Mouse (Mus musculus) large intestine, adult 2 months (tissue): ENCODE data around the gene Alox12. TPM values are rescaled to one million over a fixed set of nuclear protein-coding genes. Genes with fewer than 3 reads are reported as not detected.

Experiments
- DNase-seq: peaks from one replicate; pipeline ENCODE4 v3.0.0-alpha.2; 2012; ENCODE audit warnings: low read depth, low spot score
- WGBS: fragments of 180-500 bp; shearing (Covaris S2); methylation state at CpG from one replicate; pipeline ENCODE4 v1.1.7; 2018; 5-methylcytosine and 5-hydroxymethylcytosine counted together
- polyA plus RNA-seq: library from polyadenylated mRNA; depleted of rRNA; stranded (reverse); fragments of >200 nt; gene quantifications from 2 replicates; pipeline ENCODE4 v1.2.3, GENCODE M21; 2012

Gene Alox12
- polyA plus RNA-seq, 1 experiment = 1.1 TPM

DNA sequence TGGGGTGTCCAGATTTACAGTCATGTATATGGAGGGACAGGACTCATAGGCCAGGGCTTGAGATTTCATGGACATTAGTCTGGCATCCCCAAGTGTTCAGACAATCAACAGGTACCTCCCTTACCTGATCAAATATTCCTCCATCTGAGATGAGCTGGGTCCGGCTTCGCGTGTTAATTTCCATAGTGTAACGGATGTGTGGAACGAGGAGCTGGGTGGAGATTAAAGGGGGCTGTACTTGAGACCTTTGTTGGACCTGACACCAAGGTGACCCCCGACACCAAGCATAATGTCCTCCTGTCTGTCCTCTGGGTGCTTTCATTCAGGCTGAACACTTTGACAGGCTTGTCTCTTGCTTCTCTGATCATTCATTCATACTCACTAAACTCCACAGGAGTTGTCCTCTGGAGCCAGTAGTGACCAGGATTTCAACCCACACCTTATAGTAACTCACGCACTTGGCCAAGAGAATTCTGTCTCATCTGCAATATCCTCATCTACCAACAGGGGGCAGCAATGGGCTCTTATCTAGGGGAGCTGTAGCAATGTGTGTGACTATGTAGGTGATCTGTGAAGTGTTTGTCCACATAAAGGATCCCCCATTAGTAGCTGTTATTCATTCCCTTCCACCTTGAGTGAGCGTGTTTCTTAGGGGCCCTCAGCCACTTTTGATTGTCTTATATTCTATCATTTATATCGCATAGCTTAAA lies 7.9 kb downstream of the Alox12 start:
- no peak for DNase-seq
- 45% methylated on average over 9 of the region's 9 CpGs for WGBS

DNA sequence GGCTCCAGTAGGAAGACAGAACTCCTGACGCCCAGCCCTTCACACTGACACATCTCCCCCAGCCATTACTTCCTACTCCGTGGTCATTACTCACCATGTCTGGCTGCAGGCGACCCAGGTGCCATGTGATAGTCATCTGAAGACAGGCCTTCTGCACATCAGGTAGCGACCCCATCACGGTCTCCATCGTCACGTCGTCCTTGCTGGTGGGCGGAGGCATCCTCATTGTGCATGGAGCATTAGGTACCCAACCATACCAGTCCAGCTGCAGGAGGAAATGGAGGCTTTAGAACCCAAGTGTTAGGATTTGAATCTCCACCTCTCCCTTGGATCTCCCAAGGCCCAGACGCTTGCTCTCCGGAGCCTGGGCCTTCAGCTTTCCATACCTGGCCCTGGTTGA lies 12.6 kb downstream of the Alox12 start:
- no peak for DNase-seq
- 71% methylated on average over 11 of the region's 11 CpGs for WGBS

DNA sequence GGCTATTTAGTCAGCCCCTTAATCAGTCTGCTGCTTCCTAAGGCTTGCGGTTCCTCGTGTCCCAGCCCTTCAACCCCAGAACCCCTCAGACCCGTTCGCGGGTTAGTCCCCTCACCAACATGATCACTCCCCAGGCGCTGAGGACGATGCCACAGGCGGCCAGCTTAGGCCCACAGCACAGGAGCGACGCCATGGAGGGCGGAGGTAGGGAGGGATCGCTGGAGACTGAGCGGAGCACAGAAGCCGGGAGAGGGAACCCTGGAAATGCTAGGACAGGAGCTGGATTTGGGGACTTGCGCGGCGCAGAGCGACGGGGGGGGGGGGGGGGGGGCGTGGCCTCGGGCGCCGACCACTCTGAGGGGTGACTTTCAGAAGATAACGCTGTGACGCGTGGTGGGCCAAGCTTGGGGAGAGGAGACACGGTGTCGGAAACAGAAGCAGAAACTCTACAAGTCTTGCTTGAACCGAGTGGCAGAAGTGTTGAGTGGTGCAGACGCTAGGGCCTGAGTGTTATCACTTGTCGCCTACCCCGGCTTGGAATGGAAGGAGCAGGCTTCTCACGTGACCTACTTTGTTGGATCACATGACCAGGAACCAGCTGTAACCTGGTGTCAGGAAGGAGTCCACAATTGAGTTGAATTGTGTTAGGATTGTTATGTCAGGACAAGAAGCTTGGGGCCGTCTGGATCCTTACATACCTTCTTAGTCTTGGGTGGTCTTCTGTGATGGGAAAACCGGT lies 15.4 kb downstream of the Alox12 start, which contains the start of the genes Gm21988 and Rnasek:
Gene Gm21988, minus strand, starts transcription at position 290 of the 739 bp plus-strand sequence.
Gene Rnasek, minus strand, starts transcription at position 302 of the 739 bp plus-strand sequence.
- no peak for DNase-seq
- WGBS = under 1% methylated on average over 32 of the region's 35 CpGs

DNA sequence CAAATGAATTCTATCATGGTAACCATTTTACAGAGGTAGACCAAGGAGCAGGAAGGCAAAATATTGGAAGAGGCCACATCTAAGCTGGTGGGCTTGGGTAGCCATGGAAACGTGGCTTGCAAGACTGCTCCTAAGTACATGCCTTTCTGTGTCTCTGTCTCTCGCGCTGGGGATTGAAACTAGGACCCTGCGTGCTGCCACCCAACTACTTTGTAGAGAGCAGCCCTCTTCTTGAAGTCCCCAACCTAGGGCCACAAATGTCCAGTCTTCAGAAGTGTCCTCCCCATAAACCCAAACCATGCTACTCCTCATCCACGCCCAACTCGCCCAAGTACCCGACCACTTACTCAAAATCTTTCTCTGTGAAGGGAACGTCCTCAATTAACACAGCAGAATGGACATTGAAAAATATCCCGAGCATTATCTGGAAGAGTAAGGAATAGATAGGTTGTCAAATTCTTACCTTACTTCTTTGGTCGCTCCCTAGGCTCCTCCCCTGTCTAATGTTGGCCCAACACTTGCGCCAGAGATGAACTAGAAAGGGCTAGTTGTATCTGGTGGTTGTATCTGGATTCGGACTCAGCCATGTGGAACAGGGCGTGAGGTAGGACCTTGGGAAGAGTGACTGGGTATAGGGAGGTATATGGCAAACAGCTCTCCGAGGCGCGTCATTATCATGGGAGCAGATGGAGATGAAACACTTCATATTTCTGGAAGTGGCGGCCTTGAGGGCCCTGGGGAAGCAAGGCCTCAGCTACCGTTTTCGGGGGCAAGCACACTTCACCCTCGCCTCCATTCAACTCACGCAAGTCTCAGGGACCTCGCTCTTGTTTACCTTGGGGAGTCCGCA lies 16.3 kb downstream of the Alox12 start:
- no peak for DNase-seq
- WGBS = 3% methylated on average over 23 of the region's 23 CpGs

DNA sequence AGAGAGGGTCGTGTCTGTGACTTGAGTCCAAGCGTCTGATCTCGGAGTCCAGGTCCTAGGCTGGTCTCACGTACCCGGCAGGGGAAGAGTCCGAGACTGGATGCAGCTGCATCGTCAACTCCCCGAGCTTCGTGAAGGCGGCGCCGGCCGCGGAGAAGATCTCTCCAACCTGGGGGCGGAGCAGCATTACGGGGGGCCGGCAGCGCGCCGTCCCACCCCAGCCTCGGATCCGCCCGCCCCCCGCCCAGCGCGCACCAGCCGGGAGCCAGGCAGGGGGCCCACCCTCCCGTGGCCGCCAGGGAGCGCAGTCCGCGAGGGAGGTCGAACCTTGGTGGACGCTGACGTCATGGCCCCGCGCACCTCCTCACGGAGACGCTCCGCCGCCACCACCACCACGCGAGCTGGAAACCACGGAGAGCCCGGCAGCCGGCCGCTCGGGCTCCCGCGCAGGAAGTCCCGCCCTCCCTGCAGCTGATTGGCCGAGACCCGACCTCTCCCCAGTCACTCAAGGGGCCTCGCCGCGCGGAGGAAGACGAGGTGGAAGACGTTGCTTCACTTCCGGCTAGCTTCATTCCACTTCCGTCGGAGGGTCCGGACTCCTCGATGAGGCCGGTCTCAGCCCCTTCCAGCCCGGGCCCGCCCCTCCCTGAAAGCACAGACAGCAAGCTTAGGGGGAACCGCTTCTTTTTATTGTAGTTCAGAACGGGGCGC lies 17.5 kb downstream of the Alox12 start, which contains the start of gene 0610010K14Rik:
Gene 0610010K14Rik, minus strand, starts transcription at position 458 of the 711 bp plus-strand sequence.
- DNase-seq = peak; percentile 90
- WGBS = under 1% methylated on average over 68 of the region's 70 CpGs

DNA sequence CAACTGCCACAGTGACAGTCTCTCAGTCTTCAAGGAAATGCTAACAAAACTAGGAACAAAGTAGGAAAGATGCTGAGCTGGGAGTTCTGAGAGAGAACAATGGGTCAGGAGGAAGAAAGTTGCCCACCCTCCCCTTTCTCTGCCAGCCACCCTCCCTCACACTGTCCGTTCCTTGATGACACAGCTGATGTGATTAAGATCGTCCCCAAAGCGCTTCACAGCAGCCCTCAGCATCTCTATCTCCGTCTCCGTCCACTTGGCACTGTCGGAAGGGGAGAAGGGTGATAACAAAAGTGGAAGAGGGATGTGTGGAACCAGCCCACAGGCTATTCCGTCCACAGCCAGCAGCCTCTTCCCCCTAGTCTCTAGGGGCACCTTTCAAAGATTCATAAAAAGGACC lies 18.4 kb downstream of the Alox12 start:
- WGBS = 63% methylated on average over 7 of the region's 7 CpGs
- no peak for DNase-seq

DNA sequence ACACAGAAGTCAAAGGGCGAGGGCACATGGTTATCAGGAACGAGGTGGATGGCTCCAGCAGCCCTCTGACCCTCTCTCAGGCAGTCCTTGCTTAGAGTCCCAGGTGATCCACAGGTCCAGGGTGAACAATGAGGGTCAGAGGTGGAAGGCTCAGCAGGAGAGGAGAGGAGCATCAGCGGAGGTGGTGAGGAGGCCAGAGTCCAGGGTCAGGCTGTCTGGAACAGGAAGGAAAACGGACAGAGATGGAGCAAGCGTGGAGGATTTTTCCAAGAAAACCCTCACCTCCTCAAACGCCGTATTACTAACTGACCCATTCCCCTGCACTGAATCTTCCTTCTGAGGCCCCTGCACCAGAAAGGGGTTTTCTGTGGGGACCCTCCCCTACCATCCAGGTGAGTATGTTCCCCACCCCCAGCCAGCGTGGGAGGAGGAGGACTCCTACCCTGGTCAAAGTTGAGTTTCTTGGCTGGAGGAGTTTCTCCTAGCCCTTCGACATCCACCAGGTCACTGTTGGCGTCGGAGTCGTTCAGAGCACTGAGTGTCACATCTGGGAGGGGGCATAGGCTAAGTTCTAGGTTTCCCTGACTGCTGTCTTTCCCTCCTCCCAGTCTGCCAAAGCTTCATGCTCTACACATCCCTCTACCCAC lies 19.8 kb downstream of the Alox12 start:
- DNase-seq = no peak
- WGBS = 92% methylated on average over 12 of the region's 12 CpGs

DNA sequence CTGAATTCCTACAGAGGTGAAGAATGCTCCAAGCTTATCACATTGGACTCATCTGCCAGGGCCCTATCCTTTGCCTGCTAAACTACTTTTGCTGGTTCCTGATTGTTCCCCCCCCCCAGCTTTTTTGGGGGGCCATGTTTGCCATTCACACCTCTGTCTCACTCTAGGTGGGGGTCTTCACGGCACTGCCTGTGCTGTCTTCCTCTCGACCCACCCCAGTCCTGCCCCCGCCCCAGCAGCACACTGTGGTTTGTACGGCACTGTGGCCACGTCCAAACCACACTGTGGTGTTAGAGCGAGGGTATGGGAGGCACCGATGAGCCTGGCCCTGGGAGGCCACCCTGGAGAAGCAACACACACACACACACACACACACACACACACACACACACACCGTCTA lies 20.7 kb downstream of the Alox12 start:
- 74% methylated on average over 8 of the region's 8 CpGs for WGBS
- no peak for DNase-seq

DNA sequence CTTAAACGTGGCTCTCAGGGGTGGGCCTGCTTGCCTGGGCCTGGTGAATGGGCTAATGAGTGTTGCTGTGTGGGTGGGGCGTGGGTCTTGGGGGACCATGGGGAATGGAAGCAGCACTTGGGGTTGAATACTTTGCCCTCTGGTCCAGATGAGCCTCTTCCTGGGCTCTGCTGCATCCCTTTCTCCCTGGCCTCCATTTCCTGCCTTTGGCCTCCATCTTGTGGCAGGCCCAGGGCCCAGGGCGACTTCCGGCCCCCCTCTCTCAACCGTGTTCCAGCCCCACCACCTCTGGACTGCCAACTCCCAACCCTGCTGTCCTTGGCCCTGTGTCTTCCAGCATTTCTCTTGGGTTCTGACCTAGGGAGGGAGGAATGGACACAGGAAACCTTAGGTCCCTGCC lies 21.1 kb downstream of the Alox12 start:
- WGBS = 61% methylated on average over 5 of the region's 5 CpGs
- DNase-seq = no peak

DNA sequence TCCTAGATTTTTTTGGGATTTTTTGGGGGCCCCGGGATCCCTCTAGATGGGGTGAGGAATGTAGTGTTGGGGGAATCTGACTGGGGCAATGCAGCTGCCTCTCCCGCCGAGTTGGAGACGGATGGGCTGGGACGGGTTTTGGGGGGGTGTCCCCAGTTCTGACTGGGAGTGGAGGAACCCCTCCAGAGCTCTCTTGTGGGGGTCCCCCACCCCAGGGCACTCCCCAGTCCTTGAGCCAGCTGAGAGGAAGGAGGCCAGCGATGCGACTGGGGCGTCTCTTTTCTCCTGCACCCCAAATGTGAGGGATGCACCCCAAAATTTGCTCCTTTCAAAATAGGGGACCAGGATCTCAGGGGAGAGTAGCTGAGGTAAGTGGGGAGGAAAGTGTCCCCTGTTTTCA lies 22.1 kb downstream of the Alox12 start:
- DNase-seq = no peak
- 40% methylated on average over 8 of the region's 8 CpGs for WGBS

DNA sequence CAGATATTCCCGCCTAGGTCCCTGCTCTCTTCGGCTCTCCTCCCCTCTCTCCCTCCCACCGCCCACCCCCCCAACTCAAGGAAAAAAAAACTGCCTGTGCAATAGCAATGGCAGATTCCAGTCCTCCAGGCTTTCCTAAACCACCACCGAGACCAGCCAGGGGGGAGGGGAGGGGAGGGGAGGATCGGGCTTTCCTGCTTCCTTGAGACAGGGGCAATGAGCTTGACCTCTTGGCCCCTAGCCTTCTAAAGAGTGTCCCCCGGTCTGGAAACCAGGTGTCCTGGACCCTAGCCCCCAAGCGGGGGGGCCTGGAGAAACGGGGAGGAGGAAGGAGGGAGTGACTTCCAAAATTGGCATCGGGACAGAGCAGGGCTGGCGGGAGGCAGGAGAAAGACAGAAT lies 22.6 kb downstream of the Alox12 start:
- no peak for DNase-seq
- 24% methylated on average over 10 of the region's 10 CpGs for WGBS

DNA sequence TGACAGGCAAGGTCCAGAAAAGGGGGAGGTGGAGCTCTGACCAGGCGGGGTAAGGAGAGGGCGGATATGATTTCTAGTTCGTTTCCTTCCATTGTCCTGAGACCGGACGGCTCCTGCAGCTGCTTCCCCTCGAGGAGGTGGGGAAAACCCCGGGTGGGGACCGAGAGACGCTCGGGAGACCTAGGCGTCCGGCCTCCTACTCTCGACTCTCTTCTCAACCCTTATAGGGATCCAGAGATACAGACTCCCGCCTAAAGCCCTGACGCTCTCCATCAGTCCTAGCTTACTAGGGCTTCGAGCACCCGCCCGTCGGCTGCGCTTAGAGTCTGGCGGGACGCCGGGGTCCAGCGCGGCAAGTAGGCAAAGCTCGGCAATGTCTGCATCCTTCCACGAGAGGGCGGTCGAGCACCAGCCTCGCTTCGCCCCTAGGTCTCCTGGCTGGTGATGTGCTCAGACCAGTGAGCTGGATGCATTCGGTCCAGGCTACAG lies 24.9 kb downstream of the Alox12 start:
- under 1% methylated on average over 32 of the region's 32 CpGs for WGBS
- no peak for DNase-seq

DNA sequence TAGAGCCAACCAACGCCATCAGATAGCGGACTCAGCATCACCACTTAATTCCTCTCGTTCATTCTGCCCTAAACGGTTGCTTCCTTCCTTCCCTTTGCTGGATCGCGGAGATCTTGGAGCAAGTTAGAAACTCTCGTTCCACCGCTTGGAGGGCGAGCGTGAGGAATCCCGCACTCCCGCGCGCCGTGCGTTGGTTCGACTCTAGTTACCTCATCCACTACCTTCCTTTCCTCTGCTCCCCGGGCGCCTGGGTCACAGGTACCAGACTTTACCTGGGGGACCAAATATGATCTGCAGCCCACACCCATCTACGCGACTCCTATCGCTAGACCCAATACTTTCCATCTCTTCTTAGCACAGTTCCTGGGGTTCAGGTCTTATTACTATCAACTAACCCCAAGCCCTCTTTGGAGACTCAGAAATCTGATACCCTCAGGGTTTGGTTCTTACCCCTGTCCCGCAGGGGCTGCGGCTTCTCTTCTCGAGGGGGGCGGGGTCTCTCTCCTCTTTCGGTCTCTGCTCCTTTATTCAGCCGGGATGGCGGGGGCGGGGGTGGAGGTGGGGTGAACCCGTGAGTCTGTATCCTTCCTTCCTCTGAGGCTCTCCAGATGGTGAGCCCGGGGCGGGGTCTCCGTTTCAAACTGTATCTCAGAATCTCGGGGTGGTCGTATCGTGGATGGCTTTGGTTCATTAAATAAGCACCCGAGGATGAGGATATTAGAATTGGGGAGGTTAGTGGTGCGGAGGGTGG lies 25.7 kb downstream of the Alox12 start, which contains the start of gene Bcl6b:
Gene Bcl6b, minus strand, starts transcription at position 539 of the 751 bp plus-strand sequence.
- 4% methylated on average over 39 of the region's 39 CpGs for WGBS
- DNase-seq = no peak

DNA sequence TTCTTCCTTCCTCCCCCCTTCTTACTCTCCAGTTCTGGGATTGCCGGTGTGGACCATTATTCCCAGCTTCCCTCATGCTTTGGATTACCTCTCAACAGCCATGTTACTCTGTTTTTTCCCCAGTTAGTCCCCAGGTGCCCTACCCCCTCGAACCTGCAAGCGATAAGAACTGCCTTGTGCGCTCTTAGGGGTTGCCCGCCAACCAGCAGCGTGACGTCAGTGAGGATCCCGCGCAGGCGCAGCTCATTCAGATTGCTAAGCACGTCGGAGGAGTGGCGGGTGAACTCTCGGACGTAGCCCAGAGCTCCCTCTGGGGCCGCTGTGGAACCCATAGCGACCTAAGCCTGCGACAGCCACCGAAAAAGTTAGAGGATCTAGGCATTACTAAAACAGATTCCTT lies 26.3 kb downstream of the Alox12 start:
- no peak for DNase-seq
- under 1% methylated on average over 19 of the region's 19 CpGs for WGBS

DNA sequence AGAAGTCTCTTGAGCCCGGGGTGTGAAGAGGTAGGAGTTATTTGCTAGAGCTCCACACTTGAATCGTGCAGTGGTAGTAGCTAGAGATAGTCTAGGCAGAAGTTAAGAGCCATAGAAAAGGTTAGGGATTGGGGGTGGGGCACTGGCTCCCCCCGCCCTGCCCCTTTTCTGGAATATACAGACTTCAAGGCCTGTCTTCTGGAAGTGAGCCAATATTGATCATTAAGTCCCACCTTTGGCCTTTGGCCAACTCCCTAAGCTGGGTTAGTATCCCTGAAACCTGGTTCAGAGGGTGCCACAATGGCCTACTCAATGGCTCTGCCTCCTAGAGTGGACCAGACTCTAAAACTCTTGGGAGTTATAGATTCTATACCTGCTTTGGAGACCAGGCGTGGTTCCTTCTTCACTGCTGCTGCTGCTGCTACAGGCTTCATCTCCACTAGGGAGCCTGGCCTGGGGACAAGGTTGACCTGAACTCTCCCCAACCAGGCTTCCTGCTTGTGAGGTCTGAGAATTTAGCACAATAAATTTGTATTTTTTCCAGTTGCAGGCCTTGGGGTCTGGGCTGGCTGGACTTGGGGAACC lies 27.4 kb downstream of the Alox12 start:
- 68% methylated on average over 4 of the region's 4 CpGs for WGBS
- DNase-seq = no peak

DNA sequence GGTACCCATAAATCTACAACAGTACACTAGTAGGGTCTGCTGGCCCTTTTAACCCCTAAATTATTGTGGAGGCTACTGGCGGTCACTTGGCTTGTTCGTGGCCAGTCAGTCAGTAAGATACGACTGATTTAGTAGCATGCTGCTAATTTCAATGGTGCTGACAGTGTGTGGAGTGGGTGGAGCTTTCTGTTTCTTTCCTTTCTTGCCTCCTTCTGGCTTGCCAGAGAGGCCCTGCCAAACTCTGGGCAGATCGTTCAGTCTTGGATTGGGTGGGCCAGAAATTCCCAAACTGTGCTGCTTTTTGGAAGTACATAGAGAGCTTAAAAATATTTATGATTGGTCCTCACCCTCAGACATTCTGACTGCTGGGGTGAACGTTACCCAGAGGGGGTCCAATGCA lies 28.0 kb downstream of the Alox12 start:
- DNase-seq = no peak
- 33% methylated on average over 5 of the region's 5 CpGs for WGBS

DNA sequence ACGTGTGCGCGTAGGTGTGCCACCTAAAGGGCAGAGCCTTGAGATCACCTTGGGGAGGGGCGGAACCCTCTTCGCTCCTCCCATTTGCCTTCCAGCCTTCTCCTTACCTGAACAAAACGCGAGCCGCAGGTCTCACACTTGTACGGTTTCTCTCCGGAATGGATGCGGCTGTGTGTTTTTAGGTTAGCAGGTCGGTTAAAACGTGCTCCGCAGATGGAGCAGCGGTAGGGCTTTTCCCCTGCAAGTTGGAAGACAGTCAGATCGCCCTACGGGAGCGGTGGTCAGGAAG lies 28.6 kb downstream of the Alox12 start:
- 22% methylated on average over 18 of the region's 18 CpGs for WGBS
- DNase-seq = no peak
